Comparison of ENCODE assay signal across 9 mouse cellular contexts in the genomic region with DNA sequence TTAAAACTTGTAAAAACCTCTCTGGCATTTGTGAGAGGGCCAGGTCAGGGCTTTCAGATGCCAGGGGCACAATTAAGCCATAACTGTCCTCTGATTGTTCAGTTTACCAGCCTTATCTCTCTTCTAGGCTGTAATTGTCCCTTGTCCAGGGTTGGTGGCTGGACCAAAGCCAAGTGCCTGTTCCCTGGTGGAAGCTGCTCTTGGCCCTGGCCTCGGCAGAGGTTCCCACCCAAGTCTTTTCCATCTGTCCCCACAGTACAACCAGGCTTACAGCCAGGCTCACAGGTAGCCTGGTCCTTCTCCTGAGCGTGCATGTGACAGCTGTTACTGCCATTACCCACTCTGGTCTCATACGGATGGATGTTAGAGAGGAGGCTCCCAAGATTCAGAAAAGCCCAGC. TPM values are rescaled to one million over a fixed set of nuclear protein-coding genes. Genes with fewer than 3 reads are reported as not detected.
DNase-seq lines count a peak whose midpoint lies in the region; ATAC-seq and TF ChIP-seq lines count a peak whose summit lies in the region.
"Had no signal": no experiment of that assay in that cellular context is flagged by ENCODE, and none has a peak within 500 bp of the region (broad histone marks: within the 10 kb centered on the region; RNA-seq: fewer than 3 reads in every experiment).

No protein-coding gene starts in this region.

- H3K9me3 ChIP-seq in midbrain, postnatal 0 days (ENCODE audit: low read length): no peaks in the 10 kb centered on the region
- no peaks in the 10 kb centered on the region for H3K9me3 ChIP-seq in midbrain, embryonic 16.5 days (replicated peaks; ENCODE audit: control insufficient read depth, low read length, poor library complexity, severe bottlenecking)
- H3K9me3 ChIP-seq: liver, embryonic 15.5 days had no signal

- no peak for ATAC-seq in midbrain, postnatal 0 days (ENCODE audit: low FRiP score)
- ATAC-seq in midbrain, embryonic 16.5 days: no peak
- ATAC-seq in cerebellum, adult (ENCODE audit: insufficient number of reproducible peaks, low FRiP score, low TSS enrichment): 0 out of 2 replicates have a peak, but pooled peaks have one; percentile 34
- no peak for ATAC-seq in CD4-positive, CD25-positive, alpha-beta regulatory T cell, adult 4 months

- DNase-seq in midbrain, postnatal 0 days (ENCODE audit: low spot score): peak; percentile 35
- peak; percentile 7 for DNase-seq in heart, adult 8-10 months (ENCODE audit: low spot score)
- peak; percentile 81 for DNase-seq in testis, postnatal 10 days (ENCODE audit: low spot score)
- DNase-seq in natural killer cell, adult 2 months (ENCODE audit: low spot score in 2 of 2): no peak
- DNase-seq: layer of hippocampus, postnatal 36 days had no signal

- TF ChIP-seq CTCF in midbrain, postnatal 0 days (IDR thresholded peaks at IDR 0.05): no peak

- H3K4me3 ChIP-seq in midbrain, postnatal 0 days (ENCODE audit: low read depth, low read length): no peak overlapping the region
- no peak overlapping the region for H3K4me3 ChIP-seq in midbrain, embryonic 16.5 days (ENCODE audit: low read depth, low read length)
- H3K4me3 ChIP-seq: liver, embryonic 15.5 days had no signal

- WGBS in midbrain, postnatal 0 days: 46% methylated on average over 3 of the region's 3 CpGs
- WGBS in midbrain, embryonic 16.5 days: 63% methylated on average over 3 of the region's 3 CpGs

- H3K27me3 ChIP-seq in midbrain, postnatal 0 days (ENCODE audit: insufficient read depth, low read length): no peaks in the 10 kb centered on the region
- H3K27me3 ChIP-seq in midbrain, embryonic 16.5 days (ENCODE audit: control insufficient read depth, insufficient read depth, low read depth, low read length): no peaks in the 10 kb centered on the region
- H3K27me3 ChIP-seq: liver, embryonic 15.5 days had no signal

- no peak overlapping the region for H3K9ac ChIP-seq in midbrain, postnatal 0 days (replicated peaks; ENCODE audit: low read length, poor library complexity, severe bottlenecking)
- no peak overlapping the region for H3K9ac ChIP-seq in midbrain, embryonic 16.5 days (ENCODE audit: low read depth, low read length)
- H3K9ac ChIP-seq: liver, embryonic 15.5 days had no signal

- H3K4me2 ChIP-seq in midbrain, postnatal 0 days (ENCODE audit: low read depth, low read length, poor library complexity, severe bottlenecking): no peak overlapping the region
- H3K4me2 ChIP-seq in midbrain, embryonic 16.5 days (ENCODE audit: low read length): no peak overlapping the region
- H3K4me2 ChIP-seq: liver, embryonic 15.5 days had no signal

- H3K27ac ChIP-seq in midbrain, postnatal 0 days (ENCODE audit: low read depth, low read length): no peak overlapping the region
- no peak overlapping the region for H3K27ac ChIP-seq in midbrain, embryonic 16.5 days (ENCODE audit: low read length)
- H3K27ac ChIP-seq: liver, embryonic 15.5 days had no signal

- no peaks in the 10 kb centered on the region for H3K36me3 ChIP-seq in midbrain, postnatal 0 days (ENCODE audit: insufficient read depth, low read length)
- no peaks in the 10 kb centered on the region for H3K36me3 ChIP-seq in midbrain, embryonic 16.5 days (ENCODE audit: control insufficient read depth, insufficient read depth, low read length)
- H3K36me3 ChIP-seq: liver, embryonic 15.5 days had no signal

- peaks cover 4% of the 10 kb centered on the region; the same call in 1 of the 2 replicates for H3K4me1 ChIP-seq in midbrain, postnatal 0 days (ENCODE audit: insufficient read depth, low read length)
- peaks cover 12% of the 10 kb centered on the region for H3K4me1 ChIP-seq in midbrain, embryonic 16.5 days (ENCODE audit: control insufficient read depth, insufficient read depth, low read length)
- H3K4me1 ChIP-seq: liver, embryonic 15.5 days had no signal

RNA-seq across cellular contexts. Expression of a gene that starts 30.7 kb away (rescaled TPM):
- total RNA-seq in midbrain, postnatal 0 days (2014; rRNA removed): 4.1 and 5.1 TPM in 2 replicates
- 2.2 and 2.6 TPM in 2 replicates for polyA plus RNA-seq in midbrain, postnatal 0 days (2015; fragmentation: Nextera tagmentation; extraction: Ambion mirVana)
- polyA plus RNA-seq in midbrain, embryonic 16.5 days (2015; fragmentation: Nextera tagmentation; extraction: Ambion mirVana): 1.8 and 1.9 TPM in 2 replicates
- 1 to 10 TPM in 3 of 4 experiments, under 1 TPM in 1; 0.60 to 2.3 (median 1.1) TPM for total RNA-seq in heart, adult 8-10 months (2022)
- polyA plus RNA-seq in CD4-positive, CD25-positive, alpha-beta regulatory T cell, adult 4 months (2017; shearing (Covaris generic)): not detected

Comparison
In these comparisons a context has a peak if more than half of its experiments do, and no peak if none do; other contexts are left out.
1. DNase-seq: peak in midbrain, postnatal 0 days (single experiment), heart, adult 8-10 months (single experiment) and testis, postnatal 10 days (single experiment); none in natural killer cell, adult 2 months (0 of 2).